Mouse (Mus musculus) kidney, adult 2 months (tissue): ENCODE data around the gene Rpgrip1.

Source experiments
- CTCF ChIP-seq: fragments of 200-500 bp; conservative IDR thresholded peaks from 2 replicates; pipeline ENCODE4 v1.5.1; 2011; ENCODE audit warnings: low read depth, mild to moderate bottlenecking, control low read depth, low read length, moderate library complexity, mixed read lengths; ENCODE audit not compliant: insufficient read depth, insufficient read length
- POLR2A ChIP-seq: fragments of 200-500 bp; IDR thresholded peaks from one replicate; pipeline ENCODE4 v1.6.1; 2011; ENCODE audit warnings: low read depth, low read length, control low read depth

- TF ChIP-seq CTCF (no peak), POLR2A (no peak)
Measured at GRCm38 (mm10) chr14:52114101-52114500, 3.6 kb downstream of the Rpgrip1 start.
